Mouse (Mus musculus): ENCODE results near the gene Spata48. TPM values are rescaled to one million over a fixed set of nuclear protein-coding genes. Genes with fewer than 3 reads are reported as not detected.

The Spata48 gene
- 0.72 TPM for polyA plus RNA-seq (2015; fragmentation: Illumina TruSeq; extraction: RNeasy Lipid Tissue Mini Kit (QIAGEN cat#74804); ENCODE audit: insufficient read depth, low replicate concordance)

GRCm38 (mm10) chr11:11461635-11462560, at the start of gene Spata48, which contains the start of gene Zpbp:
TSS of gene Spata48 (plus strand) at chr11:11462094.
TSS of gene Zpbp (minus strand) at chr11:11462408.

Other genes starting within 250 kb of the Spata48 start
- gene Zpbp, start 314 bp downstream of the Spata48 start, polyA plus RNA-seq (2015; fragmentation: Illumina TruSeq; extraction: RNeasy Lipid Tissue Mini Kit (QIAGEN cat#74804); ENCODE audit: insufficient read depth, low replicate concordance): 1.9 TPM
- not detected for gene 4930512M02Rik, start 165.7 kb downstream of the Spata48 start, polyA plus RNA-seq (2015; fragmentation: Illumina TruSeq; extraction: RNeasy Lipid Tissue Mini Kit (QIAGEN cat#74804); ENCODE audit: insufficient read depth, low replicate concordance)
- 225 TPM for gene Ikzf1, start 222.9 kb downstream of the Spata48 start, polyA plus RNA-seq (2015; fragmentation: Illumina TruSeq; extraction: RNeasy Lipid Tissue Mini Kit (QIAGEN cat#74804); ENCODE audit: insufficient read depth, low replicate concordance)